Mouse (Mus musculus) myocyte (in vitro differentiated cells): Measurements from ENCODE around the gene Gm3435.
"Not testable (repeated sequence)": the region's sequence is repeated elsewhere in the genome, so short reads cannot be mapped to it uniquely, and the experiment has no call there.

ENCODE experiments used
- CEBPB ChIP-seq: IDR thresholded peaks from 2 replicates; pipeline ENCODE4 v1.6.1; 2011; ENCODE audit warnings: mild to moderate bottlenecking, moderate library complexity; ENCODE audit not compliant: poor library complexity, insufficient read depth, severe bottlenecking
- E2F4 ChIP-seq: IDR thresholded peaks from one replicate; pipeline ENCODE4 v1.6.1; 2011; ENCODE audit warnings: mild to moderate bottlenecking, control low read depth, moderate library complexity; ENCODE audit not compliant: insufficient read depth
- MAX ChIP-seq: IDR thresholded peaks from one replicate; pipeline ENCODE4 v1.6.1; 2011; ENCODE audit warnings: low read depth, mild to moderate bottlenecking, control low read depth
- MYOD1 ChIP-seq, 3 experiments: IDR thresholded peaks; one replicate each; pipeline ENCODE4 v1.6.1; 2011; ENCODE audit warnings: control low read depth in 2 of 3, low read depth in 2 of 3, mild to moderate bottlenecking in 2 of 3, moderate library complexity in 1 of 3; ENCODE audit not compliant: insufficient read length in 2 of 3, control insufficient read depth in 1 of 3
- MYOG ChIP-seq, 3 experiments: IDR thresholded peaks; one replicate each; pipeline ENCODE4 v1.6.1; 2011; ENCODE audit warnings: control low read depth in 2 of 3, low read depth in 2 of 3, mild to moderate bottlenecking in 2 of 3; ENCODE audit not compliant: insufficient read length in 2 of 3, control insufficient read depth in 1 of 3, insufficient read depth in 1 of 3
- POLR2A ChIP-seq: IDR thresholded peaks from one replicate; pipeline ENCODE4 v1.6.1; 2011; ENCODE audit warnings: low read depth, mild to moderate bottlenecking, control low read depth, moderate library complexity; ENCODE audit not compliant: insufficient read length
- POLR2AphosphoS2 ChIP-seq: IDR thresholded peaks from one replicate; pipeline ENCODE4 v1.6.1; 2011; ENCODE audit warnings: low read depth, control low read depth; ENCODE audit not compliant: insufficient read length
- REST ChIP-seq: IDR thresholded peaks from one replicate; pipeline ENCODE4 v1.6.1; 2011; ENCODE audit warnings: mild to moderate bottlenecking, control low read depth, moderate library complexity; ENCODE audit not compliant: insufficient read depth, insufficient read length
- SRF ChIP-seq: IDR thresholded peaks from one replicate; pipeline ENCODE4 v1.6.1; 2011; ENCODE audit warnings: low read depth; ENCODE audit not compliant: control insufficient read depth, insufficient read length
- TCF12 ChIP-seq: IDR thresholded peaks from one replicate; pipeline ENCODE4 v1.6.1; 2011; ENCODE audit warnings: mild to moderate bottlenecking, control low read depth; ENCODE audit not compliant: poor library complexity, insufficient read depth, severe bottlenecking
- TCF3 ChIP-seq: IDR thresholded peaks from one replicate; pipeline ENCODE4 v1.6.1; 2011; ENCODE audit warnings: low read depth, control low read depth; ENCODE audit not compliant: insufficient read length
- USF1 ChIP-seq: IDR thresholded peaks from one replicate; pipeline ENCODE4 v1.6.1; 2011; ENCODE audit warnings: low read depth, mild to moderate bottlenecking, control low read depth, moderate library complexity

- not testable (repeated sequence) for TF ChIP-seq USF1; MYOG (IDR thresholded peaks at IDR 0.05; ENCODE audit: control insufficient read depth in 1 of 3, insufficient read depth in 1 of 3, insufficient read length in 2 of 3, low read depth in 2 of 3); POLR2A; E2F4; MYOD1 (IDR thresholded peaks at IDR 0.05; ENCODE audit: control insufficient read depth in 1 of 3, insufficient read length in 2 of 3, low read depth in 2 of 3); TCF12; SRF; CEBPB; POLR2AphosphoS2; TCF3; REST; MAX
These were observed 16.7 kb upstream of the Gm3435 start for GRCm38 (mm10) chr17:14993139-14993832.
